Mouse (Mus musculus): ENCODE results near the gene Hist1h2ak.
"Not testable (repeated sequence)": the region's sequence is repeated elsewhere in the genome, so short reads cannot be mapped to it uniquely, and the experiment has no call there.

Gene Hist1h2ak

DNA sequence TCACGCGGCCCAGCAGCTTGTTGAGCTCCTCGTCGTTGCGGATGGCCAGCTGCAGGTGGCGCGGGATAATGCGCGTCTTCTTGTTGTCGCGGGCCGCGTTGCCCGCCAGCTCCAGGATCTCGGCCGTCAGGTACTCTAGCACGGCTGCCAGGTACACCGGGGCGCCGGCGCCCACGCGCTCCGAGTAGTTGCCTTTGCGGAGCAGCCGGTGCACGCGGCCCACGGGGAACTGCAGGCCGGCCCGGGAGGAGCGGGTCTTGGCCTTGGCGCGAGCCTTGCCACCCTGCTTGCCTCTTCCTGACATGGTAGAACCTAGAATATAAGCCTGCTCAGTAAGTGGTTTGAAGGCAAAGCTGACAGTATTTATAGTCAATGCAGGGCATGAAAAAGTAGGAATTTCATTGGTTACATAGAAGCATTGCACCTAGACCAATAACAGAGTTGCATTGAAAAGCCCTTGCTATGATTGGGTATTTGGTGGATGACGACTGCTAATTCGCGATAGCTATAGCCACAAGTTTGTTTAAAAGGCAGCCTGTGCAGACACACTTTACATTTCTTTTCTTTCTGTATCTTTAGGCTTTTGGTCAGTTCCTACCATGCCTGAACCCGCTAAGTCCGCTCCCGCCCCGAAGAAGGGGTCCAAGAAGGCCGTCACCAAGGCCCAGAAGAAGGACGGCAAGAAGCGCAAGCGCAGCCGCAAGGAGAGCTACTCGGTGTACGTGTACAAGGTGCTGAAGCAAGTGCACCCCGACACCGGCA, at the start of gene Hist1h2ak, which contains the start of gene Hist1h2bn:
Hist1h2ak (minus strand) TSS at position 304 of the 762 bp plus-strand sequence.
Hist1h2bn (plus strand) TSS at position 600 of the 762 bp plus-strand sequence.
- DNase-seq (ENCODE audit: low read depth in 2 of 2, low spot score in 2 of 2) = peak; percentile 46 to 62

DNA sequence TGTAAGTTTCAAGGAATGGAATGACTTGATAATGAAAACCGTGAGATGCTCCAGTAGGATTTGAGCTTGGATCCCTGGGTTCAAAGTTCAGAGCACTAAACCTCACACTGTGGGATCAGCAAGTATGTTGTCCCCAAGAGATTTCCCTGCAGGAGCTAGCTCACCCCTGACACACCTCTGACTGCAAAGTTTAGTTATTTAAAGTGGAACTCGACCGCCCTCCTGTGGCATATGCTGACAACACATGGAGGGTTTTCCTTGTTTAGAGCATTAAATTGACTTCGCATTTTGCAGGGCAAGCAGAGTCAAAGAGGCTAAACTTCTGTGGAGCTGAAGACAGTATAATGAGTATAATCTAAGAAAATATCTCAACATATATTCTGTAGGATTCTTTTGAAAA, 49.4 kb upstream of the Hist1h2ak start:
- not testable (repeated sequence) for DNase-seq (ENCODE audit: low read depth in 2 of 2, low spot score in 2 of 2)

DNA sequence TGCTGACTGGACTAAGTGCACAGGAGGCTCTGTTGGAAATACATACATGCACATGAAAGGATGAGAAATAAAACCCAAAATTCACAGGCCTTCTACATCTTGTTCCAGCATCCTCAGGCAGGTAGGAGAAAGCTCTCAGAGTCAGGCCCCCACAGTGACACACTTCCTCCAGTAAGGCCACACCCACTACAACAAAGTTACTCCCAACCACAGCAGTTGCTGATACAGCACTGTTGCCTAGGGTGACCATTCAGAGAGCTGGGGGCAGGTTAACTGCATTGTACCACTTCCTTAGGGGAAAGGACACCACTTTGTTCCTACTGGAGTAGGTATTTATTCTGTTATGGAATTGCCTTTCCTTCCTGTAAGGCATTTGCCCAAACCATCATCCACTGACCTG, 43.5 kb upstream of the Hist1h2ak start:
- not testable (repeated sequence) for DNase-seq (ENCODE audit: low read depth in 2 of 2, low spot score in 2 of 2)

DNA sequence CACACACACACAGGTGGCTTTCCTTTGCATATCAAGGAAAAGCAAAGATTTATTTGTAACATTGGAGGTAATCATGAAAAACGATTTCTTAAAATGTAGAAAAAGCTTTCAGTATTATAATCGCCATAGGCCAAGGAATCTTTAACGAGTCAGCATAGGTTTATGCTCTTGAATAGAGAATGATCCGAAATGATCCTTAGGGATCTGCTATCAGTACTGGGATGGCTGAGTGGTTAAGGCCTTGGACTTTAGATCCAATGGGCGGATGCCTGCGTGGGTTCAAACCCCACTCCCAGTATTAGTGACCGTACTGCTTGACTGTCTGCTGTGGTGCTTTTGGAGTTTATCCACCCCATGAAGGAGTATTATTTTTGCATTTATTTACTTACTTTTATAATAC, 42.0 kb upstream of the Hist1h2ak start:
- no peak for DNase-seq (ENCODE audit: low read depth in 2 of 2, low spot score in 2 of 2)

DNA sequence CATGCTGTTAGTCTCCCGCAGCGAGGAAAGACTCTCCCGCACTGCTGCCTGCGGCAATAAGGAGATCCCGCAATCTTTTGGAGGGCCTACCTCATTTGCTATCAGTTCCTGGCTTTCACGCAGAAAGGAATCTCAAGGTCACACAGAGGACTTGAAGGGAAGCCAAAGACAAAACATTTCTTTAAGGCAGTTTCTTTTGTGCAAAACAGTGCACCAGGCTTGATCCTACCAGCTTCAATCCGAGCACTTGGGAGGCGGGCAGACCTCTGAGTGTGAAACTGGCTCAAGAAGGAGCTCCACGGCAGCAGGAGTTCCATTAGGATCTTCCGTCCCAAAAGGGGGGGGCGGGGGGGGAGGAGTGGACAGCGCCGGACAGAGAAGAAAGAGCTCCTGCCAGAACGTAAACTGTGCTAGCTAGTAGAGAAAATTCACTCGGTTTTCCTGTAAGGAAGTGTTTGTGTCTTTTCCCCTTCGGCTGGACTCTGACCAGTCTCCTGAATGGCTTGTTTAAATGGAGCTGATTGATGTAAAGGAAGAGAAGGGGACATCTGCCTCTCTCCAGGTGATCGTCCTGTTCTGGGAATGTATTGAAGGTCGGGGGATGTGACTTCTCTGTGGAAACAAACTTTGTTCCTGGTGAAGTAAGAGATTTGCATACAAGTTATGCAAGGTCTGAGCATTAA, 37.1 kb upstream of the Hist1h2ak start:
- no peak for DNase-seq (ENCODE audit: low read depth in 2 of 2, low spot score in 2 of 2)

DNA sequence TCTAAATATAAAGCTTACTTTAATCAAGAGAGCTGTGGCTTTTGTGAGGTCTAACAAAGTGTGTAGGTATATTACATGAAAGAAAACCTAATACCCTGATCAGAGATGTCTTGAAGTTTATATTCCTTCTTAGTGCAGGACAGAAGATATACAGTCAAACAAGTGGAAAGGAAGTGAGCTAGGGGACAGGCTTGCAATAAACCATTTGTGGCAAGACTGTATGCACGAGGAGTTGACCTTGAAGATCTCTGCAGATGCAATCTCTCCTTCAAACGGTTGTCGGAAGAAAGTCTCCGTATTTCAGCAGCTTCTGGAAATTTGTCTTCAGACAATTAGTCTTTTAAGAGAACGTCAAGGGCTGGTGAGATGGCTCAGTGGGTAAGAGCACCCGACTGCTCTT, 36.3 kb upstream of the Hist1h2ak start:
- no peak for DNase-seq (ENCODE audit: low read depth in 2 of 2, low spot score in 2 of 2)

DNA sequence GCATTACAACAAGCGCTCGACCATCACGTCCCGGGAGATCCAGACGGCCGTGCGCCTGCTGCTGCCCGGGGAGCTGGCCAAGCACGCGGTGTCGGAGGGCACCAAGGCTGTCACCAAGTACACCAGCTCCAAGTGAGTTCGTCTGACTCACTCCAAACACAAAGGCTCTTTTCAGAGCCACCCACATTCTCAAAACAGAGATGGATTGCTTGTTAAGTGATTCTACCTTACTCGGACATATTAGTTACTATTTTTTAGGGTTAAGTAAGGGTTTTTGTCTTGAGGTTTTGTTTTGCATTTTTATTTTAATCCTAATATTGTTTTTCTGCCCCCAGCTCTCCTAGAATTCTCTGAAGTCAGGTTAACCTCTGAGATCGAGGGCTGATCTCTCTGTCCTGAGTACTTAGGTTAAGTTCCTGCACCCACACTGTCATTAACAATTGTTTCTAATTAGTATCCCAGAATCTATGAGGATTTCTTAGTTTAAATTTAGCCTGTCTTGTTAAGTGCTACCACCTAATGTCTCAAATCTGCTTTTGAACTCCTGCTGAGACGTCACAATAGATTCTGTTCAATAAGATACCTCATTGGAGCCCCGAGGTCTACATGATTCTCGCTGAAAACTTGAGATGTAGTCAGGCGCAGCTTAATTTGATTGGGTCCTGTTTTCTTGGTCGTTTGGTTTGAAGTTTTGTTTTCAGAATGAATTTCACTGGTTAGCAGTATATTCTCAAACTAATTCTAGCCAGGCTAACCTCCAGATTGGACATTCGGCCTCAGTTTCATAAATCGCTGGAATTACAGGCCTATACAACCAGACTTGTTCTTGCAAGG, 34.4 kb upstream of the Hist1h2ak start:
- DNase-seq (ENCODE audit: low read depth in 2 of 2, low spot score in 2 of 2) = no peak

DNA sequence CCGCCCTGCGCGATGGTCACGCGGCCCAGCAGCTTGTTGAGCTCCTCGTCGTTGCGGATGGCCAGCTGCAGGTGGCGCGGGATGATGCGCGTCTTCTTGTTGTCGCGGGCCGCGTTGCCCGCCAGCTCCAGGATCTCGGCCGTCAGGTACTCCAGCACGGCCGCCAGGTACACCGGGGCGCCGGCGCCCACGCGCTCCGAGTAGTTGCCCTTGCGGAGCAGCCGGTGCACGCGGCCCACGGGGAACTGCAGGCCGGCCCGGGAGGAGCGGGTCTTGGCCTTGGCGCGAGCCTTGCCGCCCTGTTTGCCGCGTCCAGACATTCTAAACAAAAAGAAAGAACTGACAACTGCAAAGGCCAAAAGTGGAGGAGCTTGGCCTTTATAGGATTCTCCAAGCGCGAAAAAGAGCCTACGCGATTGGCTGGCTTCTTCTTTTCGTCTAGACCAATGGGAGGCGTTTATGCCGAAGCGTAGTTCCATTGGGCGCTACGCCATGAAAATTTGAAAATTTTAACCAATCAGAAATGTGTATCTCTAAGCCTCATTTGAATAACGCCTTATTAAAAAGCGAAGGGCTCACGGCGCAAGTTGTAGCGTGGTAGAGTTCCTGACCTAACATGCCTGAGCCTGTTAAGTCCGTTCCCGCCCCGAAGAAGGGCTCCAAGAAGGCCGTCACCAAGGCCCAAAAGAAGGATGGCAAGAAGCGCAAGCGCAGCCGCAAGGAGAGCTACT, 33.4 kb upstream of the Hist1h2ak start, which contains the start of the genes Hist1h2an and Hist1h2bp:
Hist1h2an (minus strand) TSS at position 320 of the 731 bp plus-strand sequence.
Hist1h2bp (plus strand) TSS at position 563 of the 731 bp plus-strand sequence.
- peak; percentile 73 to 78 for DNase-seq (ENCODE audit: low read depth in 2 of 2, low spot score in 2 of 2)

DNA sequence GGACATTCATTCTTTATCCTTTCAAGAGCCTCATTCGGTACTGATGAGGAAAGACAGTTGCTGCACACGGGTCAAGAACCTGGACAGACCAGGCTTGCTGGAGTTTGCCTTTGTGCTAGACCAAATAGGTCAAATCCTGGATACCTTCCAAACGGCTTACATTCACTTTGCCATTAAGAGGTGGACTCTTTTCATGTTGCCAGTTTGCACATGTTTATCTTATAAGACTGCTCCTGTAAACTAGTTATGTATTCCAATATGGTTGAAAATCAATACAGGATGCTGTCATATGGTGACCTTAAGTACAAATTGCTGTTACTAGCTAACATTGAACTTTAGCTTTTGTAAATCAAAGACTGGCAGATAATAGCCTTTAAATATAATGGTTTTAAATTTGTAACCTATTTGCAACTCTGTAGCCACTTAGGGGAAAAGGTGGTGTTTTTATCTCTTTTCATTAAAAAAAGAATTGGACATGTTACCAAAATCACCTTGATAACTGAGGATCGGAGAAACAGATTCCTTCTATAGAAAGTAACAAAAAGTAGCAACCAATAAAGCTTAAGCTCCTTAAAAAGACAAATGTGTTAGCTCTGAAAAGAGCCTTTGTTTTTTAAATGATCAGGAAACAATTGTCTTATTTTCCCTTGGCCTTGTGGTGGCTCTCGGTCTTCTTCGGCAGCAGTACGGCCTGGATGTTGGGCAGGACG, 32.7 kb upstream of the Hist1h2ak start:
- DNase-seq (ENCODE audit: low read depth in 2 of 2, low spot score in 2 of 2) = no peak

DNA sequence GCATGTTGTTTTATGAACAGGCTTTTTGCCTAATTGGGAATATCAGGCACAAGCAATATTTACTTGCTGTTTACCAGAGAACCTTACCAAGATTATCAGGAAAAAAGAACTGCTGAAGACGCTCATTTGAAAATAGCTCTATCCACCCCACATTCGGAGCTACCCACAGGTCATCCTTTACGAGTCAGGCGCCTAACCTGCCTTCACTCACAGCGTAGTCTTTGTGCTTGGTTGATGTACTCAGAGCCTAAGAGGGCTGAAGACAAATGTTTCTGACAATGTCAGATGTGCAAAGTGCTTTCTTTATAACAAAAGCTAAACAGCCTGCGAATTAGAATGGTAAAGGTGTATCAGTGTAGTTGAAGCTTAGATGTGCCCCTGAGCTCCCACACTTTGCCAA, 30.7 kb upstream of the Hist1h2ak start:
- no peak for DNase-seq (ENCODE audit: low read depth in 2 of 2, low spot score in 2 of 2)

DNA sequence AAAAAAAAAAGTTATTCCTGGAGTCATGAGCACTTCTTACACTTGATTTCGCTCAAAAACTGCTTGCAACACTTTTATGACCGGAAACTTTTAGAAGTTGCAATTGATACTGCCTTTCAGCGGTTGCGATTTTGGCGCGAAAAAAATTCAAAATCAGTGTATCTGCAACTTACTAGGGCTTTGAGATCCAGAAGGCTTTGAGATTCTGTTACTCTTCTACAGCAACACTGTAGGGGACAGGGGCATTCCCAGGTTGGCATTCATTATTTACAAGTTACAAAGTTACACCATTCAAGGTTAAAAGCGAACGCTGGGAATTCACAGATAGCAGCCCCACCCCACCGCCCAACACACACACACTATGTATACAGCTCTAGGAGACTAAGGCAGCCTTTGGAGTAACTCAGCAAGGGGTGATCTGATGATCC, 30.1 kb upstream of the Hist1h2ak start:
- peak; percentile 6 to 49 for DNase-seq (ENCODE audit: low read depth in 2 of 2, low spot score in 2 of 2)

DNA sequence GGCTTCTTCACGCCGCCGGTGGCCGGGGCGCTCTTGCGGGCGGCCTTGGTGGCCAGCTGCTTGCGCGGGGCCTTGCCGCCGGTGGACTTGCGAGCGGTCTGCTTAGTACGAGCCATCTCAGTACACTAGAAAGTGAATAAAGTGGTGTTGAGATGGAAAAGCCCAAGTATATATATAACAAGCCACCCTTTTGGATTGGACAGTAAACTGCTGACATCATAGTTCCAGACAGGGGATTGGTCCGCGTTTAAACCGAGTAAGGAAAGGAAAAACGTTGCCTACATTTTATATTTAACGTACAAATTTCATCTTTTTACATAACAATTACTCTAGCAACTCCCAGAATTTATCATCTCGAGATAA, 29.6 kb upstream of the Hist1h2ak start, which contains the start of gene Hist1h3i:
Hist1h3i (minus strand) TSS at position 116 of the 363 bp plus-strand sequence.
- peak; percentile 45 to 63 for DNase-seq (ENCODE audit: low read depth in 2 of 2, low spot score in 2 of 2)

DNA sequence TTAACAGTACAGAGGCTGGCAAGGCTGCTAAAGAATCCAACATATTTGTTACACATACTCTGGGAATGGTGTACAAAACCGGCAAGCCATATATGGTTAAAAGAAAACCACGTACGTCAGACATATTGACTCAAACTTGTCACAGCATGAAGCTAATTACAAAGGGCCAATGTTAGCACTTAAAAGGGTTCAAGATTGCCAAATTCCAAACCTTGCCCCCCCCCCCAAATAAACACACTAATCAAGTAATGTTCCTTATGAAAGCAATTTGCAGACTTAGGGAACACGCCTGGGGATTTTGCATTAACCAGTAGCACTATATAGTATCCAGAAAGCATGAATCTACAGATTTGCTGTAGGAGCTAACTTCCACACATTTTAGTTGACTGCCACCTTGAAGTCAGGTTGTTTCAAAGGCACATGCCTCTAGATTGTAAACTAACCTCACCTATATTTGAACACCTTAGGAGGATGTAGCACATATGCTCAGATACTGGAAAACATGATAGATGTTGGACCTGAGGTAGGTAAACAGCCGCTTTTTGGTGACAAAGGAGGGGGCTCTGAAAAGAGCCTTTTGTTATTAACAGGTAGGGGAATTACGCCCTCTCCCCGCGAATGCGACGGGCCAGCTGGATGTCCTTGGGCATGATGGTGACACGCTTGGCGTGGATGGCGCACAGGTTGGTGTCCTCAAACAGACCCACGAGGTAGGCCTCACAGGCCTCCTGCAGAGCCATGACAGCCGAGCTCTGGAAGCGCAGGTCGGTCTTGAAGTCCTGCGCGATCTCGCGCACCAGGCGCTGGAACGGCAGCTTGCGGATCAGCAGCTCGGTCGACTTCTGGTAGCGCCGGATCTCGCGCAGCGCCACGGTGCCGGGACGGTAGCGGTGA, 29.0 kb upstream of the Hist1h2ak start:
- peak in 1 of 2 experiments; percentile 11 for DNase-seq (ENCODE audit: low read depth in 2 of 2, low spot score in 2 of 2)

DNA sequence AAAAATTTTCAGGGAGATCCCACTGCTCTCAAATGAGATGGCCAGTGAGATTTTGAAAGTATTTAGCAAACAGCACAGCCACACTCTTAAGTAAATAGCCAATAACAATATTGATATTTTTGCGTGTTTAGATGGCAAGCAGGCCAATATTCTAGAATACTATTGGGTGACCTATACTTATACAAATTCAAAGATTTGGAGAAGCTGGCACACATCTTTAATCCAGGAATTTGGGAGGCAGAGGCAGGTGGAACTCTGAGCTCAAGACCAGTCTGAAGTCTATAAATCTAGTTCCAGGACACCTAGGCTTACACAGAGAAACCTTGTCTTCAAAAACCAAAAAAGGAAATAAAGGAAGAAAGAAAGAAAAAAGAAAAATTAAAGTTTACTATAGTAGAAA, 28.0 kb upstream of the Hist1h2ak start:
- DNase-seq (ENCODE audit: low read depth in 2 of 2, low spot score in 2 of 2) = no peak

DNA sequence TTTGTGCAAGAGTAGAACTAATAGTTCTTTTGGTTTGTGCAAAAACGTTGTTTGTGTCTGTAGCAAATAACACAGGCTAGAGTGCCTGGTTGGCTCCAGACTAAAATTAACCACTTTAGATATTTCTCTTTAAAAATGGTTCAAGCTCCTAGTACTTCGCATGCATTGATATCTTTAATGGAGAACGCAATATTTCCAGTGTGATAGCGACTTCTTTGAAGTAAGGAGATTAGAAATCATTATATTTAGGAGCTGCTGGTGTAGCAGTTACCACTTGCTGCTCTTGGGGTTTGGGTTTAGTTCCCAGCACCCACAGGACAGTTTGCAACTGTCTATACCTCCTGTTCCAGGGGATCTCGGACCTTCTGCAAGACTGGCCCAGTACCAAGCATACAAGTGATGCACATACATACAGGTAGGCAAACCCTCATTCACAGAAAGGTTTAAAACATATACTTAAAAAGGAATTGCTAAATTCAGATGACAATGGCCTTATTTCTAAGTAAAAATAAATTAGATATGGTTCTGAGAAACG, 27.5 kb upstream of the Hist1h2ak start:
- DNase-seq (ENCODE audit: low read depth in 2 of 2, low spot score in 2 of 2) = no peak

DNA sequence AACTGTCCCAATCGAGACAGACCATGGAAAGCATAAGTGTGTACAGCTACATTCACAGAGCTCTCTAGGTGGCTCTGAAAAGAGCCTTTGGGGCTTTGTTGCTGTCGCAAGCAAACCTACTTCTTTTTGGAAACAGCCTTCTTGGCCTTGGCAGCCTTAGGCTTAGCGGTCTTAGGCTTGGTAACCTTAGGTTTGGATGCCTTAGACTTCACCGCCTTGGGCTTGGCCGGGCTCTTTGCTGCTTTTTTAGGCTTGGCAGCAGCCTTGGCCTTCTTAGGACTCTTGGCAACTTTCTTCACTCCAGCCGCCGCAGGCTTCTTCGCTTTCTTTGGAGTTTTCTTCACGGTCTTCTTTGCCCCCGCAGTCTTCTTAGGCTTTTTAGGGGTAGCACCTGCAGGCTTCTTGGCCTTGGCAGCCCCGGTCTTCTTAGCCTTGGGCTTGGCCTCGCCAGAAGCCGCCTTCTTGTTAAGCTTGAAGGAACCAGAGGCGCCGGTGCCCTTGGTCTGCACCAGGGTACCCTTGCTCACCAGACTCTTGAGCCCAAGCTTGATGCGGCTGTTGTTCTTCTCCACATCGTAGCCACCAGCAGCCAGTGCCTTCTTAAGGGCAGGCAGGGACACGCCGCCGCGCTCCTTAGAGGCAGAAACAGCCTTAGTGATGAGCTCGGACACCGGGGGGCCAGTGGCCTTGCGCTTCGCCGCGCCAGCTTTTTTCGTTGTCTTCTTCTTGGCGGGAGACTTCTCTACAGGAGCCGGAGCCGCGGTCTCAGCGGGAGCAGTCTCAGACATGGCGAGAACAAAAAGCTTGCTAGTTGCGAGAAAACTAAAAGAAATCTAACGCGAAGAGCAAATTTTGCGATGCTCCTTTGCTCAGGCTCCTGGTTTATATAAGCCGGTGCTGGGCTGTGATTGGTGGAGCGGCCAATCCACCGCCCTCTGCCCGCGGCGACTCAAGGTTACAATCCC, 26.4 kb upstream of the Hist1h2ak start, which contains the start of gene Hist1h1b:
Hist1h1b (minus strand) TSS at position 859 of the 965 bp plus-strand sequence.
- DNase-seq (ENCODE audit: low read depth in 2 of 2, low spot score in 2 of 2) = peak; percentile 14

Data from CD8-positive naive resting alpha-beta T cell, adult 2 months (primary cell).